Mouse (Mus musculus) cerebellum, adult (tissue): ENCODE results near the gene Adora2b.

Experiments used
- ATAC-seq: cut with Nextera tagmentation; 2 replicates; pipeline ENCODE4 v1.9.2; 2017; ENCODE audit warnings: mild to moderate bottlenecking, moderate library complexity, mixed read lengths; ENCODE audit not compliant: insufficient number of reproducible peaks, low FRiP score, low TSS enrichment

Adora2b gene

DNA sequence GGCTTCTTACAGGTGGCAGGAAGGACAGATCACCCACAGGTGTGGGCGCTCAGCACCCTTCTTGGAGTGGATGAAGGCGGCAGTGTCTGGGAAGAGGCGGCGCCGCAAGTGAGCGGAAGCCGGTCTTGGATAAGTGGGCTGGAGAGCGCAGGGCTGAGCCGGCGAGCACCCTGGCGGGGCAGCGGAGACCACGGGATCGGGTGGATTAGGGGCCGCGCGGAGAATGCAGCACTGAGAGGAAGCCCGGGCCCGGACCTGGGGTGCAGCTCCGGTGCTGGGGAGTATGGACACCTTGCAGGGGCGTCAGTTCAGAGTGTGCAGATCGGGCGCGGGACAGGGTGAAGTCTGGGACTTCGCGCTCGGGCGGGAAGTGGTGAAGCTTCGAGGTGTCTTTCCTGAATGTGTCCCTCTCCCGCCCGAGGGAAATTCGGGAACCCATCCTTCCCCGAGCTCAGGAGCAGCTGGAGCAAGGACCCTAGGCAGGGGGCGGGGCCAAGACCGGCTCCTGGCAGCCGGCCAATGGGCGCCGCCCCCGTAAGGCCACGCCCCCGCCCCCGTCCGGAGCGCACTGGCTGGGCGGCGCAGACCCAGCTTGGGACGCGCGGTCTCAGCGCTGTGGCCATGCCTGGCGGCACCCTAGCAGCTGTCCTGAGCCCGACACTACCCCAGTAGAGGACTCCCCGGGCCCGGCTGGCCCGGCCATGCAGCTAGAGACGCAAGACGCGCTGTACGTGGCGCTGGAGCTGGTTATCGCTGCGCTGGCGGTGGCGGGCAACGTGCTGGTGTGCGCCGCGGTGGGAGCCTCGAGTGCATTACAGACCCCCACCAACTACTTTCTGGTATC lies at the start of gene Adora2b:
TSS of gene Adora2b (plus strand) at position 584 of the 844 bp plus-strand sequence.
- ATAC-seq: 0 out of 2 replicates have a peak, but pooled peaks have one; percentile 31

DNA sequence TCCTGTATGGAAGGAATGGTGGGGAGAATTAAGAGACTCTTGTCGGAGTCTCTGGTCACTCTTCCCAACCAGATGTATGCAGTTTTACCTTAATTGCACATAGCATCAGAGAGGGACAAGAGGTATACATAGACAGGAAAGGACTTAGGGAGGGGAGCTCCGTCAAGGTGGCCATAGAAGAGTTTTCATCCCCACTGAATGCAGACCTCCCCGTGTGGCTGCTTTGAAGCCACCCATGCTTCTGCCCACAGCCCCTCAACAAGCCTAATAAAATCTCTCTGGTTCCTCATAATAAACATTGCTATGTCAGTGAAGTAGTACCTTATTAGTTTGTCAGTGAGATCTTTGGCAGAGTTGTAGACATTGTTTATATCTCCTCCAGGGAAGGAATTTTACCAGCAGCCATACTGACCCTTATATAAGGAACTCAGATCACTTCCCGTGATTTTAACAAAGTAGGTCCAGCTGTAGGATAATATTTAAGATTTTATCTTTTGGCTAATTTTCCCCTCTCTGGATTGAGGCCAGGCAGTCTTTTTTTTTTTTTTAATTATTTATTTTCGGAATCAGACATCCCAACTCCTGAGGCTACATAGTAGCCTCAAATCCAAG lies 47.8 kb upstream of the Adora2b start:
- ATAC-seq: no peak

DNA sequence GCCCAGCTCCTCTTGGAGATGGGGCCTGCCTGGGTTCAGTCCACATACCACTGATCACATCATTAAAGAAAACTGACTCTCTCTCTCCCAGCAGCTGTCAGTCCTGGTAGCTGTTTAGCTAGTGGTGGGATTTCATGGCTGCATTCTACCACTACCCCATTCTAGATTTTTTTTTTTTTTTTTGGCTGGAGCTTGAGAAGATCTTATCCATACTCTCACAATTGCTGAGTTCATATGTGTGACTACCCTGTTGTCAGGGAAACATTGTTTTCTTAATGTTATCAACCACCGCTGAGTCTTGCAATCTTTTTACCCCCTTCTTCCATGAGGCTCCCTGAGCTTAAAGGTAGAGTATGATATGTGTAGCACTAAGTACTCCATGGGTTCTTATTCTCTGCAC lies 46.1 kb upstream of the Adora2b start:
- ATAC-seq: no peak

DNA sequence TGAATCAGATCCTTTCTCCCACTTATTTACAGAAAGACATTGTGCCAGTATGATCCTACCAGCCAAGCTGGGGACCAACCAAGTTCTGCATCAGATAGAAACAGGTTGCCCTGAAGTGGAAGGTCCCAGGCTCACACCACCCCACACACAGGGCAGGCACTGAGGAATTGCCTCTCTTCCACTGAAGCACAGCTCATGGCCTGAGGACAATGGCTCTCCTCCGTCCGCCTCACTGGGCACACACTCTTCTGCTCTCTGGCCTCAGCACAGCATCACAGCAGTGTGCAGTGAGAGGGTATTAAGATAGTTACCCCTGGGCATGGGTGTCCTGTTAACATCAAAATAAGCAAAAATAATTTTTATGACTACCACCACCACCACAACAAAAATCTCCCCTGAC lies 39.7 kb upstream of the Adora2b start:
- no peak for ATAC-seq

DNA sequence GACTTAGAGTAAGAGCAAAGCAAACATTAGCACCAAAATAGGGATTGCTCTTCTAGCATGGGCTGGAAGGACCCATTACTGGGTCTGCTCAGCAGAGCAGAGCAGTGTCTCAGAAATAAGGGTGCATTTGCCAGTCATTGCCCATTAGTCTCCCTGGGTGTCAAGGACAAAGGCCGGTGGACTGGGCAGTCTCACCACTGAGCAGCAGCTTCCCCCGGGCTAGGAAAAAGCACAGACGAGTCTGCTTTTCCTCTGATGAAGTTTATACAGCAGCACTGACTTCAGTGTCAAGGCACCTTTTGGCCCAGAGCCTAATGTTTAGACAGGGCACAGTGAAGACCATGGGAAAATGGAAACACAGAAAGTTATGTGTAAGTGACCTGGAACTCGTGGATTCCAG lies 38.9 kb upstream of the Adora2b start:
- ATAC-seq: no peak

DNA sequence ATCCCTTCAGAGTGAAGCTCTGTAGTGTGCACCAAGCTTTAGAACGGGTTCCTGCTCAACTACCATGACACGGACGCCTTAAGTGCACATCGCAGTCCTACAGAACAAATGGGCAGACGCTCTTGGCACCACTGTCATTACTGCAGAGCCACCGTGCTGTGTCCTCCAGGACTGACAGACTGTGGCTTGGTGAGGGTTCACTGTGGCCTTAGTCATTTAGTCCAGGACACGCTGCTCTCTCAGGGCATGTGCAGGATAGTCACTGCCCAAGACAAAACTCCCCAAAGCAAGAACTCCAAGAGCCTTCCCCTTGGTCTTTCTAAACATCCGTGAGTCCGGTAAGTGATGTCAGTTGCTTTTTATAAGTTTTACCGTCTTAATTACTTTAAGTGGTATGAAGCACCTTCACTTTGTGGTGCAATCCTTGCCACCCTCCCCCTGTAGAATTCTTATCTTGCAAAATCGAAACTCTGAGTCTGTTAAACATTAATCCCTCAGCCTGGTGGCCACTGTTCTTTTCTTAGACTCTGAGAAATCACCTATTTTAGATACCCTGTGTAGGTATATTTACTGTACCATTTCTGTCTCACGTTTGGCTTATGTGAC lies 35.3 kb upstream of the Adora2b start:
- ATAC-seq: peak; percentile 45; the same call in 1 of the 2 replicates

DNA sequence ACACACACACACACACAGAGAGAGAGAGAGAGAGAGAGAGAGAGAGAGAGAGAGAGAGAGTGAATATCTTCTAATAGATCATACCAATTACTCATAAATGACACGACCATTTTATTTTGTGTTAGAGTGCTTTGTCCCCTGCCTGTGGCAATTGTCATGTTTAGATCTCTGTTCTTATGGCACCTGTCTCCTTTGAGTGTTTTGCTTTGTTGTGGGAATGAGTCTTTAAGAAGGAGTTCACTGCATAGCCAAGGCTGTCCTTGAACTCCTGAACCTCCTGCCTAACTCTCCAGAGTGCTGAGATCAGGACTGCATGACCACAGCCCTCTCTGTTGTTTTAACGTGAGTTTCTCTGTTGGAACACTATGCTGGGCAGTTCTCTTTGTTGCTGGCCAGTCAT lies 33.7 kb upstream of the Adora2b start:
- no peak for ATAC-seq

DNA sequence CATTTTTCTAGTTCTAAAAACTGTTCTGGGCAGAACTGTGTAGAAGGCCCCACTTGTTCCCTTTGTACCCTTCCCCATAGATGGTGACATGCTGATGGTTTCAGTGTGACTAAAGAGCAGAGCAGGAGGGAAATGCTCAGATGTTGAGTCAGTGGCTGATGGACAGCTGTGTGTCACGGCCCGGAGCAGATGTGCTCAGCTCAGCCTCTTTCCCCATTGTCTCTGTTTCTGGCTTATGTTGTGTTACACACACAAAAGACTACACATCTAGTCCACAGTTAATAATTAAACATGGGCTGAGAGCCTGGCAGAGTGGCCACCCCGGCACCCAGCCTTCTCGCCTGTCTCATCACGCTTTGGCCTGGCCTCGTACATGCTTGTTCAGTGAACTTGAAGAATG lies 31.0 kb upstream of the Adora2b start:
- no peak for ATAC-seq

DNA sequence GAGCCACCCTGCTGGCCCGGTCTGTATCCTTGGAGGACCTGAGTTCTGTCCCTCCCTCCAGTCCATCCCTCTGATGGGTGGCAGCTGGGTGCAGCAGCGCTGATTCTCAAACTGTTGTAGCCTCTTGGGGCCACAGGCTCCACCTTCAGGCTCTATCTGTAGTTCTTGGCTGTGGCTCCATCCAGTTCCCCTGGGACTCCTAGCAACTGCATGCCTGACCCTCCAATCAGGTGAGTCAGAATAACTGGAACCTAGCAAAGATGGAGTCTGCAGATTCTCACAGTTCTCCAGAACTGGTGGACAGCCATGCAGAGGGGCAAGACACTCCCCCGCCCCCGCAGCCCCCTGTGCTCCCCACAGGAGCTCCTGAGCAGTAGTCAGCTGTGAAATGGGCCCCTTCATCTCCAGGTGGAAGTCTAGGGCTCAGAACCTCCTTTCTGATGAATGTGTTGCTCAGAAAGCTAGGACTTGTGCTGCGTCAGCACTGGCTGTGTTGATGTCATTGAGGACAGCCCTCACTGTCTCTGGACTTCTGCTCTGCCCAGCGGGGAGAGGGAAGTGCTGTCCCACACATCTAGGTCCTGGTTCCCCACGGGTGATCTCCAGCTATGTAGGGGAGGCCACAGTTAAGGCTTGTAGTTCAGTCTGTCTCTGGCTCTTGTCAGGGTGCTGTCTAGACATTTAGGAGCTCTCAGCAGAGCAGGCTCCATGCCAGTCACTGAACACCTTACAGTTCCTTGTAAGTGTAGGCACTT lies 27.9 kb upstream of the Adora2b start:
- no peak for ATAC-seq

DNA sequence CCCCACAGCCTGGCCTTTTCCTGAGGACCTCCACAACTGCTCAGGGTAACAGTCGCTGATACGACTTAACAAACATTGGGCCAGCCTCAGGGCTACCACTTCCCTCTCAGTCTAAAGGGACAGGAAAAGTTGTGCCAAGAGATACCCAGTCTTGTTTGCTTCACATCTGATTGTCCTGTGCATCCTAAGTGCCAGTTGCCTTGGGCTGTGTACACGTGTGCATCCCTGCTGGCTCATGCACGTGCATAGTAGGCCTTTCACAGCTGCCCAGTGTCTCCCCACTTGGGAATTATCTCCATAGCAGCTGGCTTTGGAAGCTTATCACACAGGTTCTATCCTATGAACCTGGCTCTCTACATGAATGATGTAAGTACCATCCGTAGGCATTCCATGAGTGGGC lies 25.4 kb upstream of the Adora2b start:
- no peak for ATAC-seq

DNA sequence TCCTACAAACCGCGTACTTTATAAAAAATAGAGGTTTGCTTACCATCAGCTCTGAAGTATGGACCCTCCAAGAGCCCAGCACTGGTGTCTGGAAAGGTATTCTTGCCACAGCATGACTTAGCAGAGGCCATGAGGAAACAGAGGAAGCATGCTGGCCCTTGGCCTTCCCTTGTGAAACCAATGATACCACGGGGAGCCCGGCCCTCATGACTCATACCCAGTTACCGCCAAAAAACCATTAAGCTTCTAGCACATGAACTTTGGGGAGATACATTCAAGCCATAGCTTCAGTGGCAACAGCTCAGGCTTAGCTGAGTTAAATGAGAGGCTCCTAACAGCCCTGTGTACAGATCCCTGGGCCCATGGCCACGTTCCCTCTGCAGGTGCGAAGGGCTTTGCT lies 24.8 kb upstream of the Adora2b start:
- ATAC-seq: no peak

DNA sequence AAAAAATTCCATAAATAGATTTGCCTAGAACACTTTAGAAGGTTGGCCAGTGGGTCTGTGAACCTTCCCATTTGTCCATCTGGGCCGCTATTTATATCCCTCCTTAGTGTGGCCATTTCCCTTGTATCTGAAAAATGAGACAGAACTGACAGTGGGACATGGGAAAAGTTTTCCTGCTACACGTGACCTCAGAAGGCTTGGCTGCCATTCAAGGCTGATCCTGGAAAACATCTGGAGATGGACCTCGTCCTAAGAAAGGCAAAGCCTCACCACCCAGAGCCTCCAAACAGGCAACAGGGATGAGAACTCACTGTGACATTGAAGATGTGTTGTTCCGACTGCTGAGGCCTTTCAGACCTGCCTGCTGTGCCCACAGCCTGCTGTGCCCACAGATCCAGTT lies 24.0 kb upstream of the Adora2b start:
- no peak for ATAC-seq

DNA sequence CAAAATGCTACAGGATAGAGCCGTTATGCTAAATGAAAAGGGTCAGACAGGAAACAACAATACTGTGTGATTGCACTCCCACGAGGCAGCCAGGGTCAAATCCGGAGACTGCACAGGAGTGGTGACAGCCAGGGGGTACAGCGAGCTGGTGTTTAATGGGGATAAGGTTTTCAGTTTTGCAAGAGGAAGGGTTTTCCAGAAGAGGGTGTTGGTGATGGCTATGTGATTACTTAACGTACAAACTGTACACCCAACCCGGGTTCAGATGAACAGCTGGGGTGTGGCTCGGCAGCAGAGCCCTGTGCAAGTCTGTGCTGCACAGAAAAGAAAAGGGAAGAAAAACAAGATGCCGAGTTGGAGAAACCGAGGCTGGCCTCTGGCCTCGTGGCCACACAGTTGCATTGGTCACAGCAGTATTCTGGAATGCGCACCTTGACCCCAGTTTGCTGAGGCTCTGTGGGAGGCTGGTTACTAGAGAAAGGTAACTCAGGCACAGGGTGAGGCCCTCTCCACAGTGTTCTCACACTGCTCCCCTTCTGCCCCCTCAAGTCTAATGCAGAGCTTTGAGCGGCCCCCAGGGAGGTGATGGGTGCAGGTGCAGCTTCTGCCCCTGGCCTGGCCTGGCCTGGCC lies 8.0 kb upstream of the Adora2b start:
- ATAC-seq: no peak

DNA sequence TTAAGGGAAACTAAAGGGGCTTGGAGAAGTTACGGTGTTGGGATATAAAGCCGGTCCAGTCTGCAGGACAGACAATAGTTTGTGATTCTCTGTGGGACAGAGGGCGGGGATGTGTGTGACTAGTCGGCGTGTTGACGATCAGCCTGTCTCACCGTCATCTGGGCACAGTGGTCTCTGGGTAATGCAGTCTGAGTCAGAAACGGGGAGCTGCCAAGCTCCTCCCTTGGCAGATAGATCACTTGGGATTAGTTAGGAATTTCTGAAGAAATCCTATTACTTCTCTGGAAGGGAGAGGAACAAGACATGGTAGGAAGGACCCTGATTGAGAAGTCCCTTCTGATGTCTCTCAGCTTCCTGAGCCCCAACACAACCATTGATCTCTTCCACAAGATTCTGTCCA lies 4.9 kb upstream of the Adora2b start:
- ATAC-seq: no peak

DNA sequence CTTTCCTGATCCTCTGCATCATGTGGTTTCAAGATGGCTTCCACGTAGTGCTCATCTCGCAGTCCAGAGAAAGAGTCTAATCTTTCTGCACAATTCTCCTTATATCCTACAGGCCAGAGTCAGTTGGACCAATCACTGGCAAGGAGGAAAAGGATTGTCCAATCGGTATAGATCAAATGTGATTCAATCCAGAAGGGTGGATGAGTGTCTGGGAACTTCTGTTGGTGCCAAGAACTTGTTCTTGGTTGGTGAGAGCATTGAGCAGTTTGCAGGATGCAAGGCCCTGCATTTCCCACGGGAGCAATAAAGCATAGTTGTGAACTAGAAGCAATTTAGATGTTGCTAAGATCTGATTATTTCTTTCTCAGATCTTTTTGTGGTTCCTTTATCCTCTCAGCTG lies 4.3 kb upstream of the Adora2b start:
- no peak for ATAC-seq

DNA sequence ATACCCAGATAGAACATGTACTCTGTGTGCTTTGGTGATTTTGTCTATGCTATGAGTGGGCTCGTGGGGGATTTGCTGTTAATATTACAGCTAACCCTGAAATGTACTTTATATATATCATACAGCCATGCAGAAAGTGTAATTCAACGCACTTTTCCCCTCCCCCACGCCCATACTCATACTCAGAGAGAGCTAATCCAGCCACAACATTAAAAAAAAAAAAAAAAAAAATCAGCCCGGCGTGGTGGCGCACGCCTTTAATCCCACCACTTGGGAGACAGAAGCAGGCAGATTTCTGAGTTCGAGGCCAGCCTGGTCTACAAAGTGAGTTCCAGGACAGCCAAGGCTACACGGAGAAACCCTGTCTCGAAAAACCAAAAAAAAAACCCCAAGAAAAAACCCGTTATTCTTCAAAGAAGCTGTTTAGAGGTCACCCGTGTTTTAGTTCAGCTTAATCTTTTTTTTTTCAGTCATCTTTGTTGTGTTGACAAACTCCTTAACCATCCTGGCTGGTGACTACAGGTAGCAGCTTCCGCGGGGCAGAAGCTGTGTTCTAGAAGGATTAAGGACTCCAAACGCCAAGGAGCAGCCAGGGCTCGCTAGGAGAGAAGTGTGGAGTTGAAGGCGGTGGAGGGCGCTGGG lies 904 bp upstream of the Adora2b start:
- ATAC-seq: no peak

DNA sequence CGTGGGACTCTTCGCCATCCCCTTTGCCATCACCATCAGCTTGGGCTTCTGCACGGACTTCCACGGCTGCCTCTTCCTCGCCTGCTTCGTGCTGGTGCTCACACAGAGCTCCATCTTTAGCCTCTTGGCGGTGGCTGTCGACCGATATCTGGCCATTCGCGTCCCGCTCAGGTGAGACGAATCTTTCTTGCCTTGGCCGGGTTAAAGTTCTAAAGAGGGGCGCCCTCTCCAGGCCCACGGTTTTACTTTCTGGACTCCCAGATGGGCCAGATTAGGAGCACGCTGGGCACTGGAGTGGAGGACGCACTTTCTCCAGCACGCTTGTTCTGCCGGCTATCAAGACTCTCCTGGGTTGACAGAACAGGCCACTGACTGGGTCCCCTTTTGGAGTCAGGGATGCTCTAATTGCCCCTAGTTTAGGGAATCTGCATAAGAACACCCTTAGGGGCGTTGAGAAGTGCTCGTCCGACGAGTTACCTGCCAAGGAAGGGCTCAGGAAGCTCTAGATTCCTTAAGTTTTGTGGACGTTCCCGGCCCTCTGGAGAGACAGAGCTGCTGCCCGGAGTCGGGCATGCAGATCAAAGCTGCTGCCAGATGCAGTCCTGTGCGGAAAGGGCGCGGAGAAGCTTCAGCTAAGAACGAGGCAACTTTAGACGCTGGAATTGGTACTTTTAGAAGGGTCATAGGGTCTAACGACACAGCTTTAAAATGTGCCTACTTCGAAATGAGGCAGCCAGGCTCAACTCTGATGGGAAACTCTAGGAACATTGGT lies 668 bp downstream of the Adora2b start:
- ATAC-seq: no peak; the same call in 1 of the 2 replicates

DNA sequence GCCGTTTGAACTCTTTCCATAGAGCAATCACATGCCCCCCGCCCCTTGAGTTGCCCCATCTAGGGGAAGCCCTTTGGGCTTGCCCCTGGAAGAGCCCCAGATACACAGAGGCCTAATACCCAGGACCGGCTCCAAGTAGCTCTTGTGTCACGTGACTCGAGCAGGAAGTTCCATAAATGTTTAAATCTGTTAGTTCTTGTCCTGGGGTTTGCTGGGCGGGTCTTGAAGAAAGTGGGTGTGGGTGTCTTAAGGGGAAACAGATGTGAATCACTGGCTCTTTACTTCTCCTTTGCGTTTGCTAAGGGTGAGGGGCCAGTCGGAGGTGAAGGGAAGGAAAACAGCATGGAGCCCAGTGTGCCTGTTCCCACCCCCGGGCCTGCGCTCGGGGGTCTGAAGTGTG lies 2.3 kb downstream of the Adora2b start:
- no peak for ATAC-seq

DNA sequence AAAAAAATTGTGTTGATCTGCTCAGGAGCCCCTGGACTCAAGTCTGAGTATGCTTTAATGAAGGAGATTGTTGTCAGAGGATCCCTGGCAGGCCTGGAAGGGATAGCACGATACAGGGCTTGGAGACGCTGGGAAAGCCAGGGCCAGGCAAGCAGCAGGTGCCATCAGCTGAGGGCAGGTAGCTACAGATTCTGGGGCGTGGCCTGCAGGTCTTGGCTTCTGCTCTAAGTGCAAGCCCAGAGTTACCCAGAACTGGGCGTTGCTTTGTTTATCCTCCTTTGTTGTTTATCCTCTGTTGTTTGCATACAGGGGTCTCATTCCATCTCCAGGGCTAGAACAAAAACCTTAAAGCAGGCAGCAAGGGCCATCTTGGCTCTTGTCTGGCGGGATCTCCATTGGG lies 4.6 kb downstream of the Adora2b start:
- ATAC-seq: no peak
